Mouse (Mus musculus) heart, postnatal 36 days (tissue): Measurements from ENCODE around the gene Lyrm1. TPM values are rescaled to one million over a fixed set of nuclear protein-coding genes. Genes with fewer than 3 reads are reported as not detected.
A peak's percentile ranks its signal among the peaks of the same experiment; 100 is the strongest.

ENCODE experiments used
- DNase-seq, 2 experiments: peaks; one replicate each; pipeline ENCODE4 v3.0.0; 2021 to 2022
- intact Hi-C: fragments of 180-260 bp; cut with DNase I; formaldehyde crosslinking; loops from one replicate; pipeline ENCODE4 v1.15.1; 2025
- total RNA-seq, 2 experiments: library from RNA; stranded (reverse); gene quantifications; 2 replicates each; pipeline ENCODE4 v1.2.3; 2021

Gene Lyrm1
- total RNA-seq, 2 experiments from 2014 or later, result 7.9 to 9.0 TPM

DNA sequence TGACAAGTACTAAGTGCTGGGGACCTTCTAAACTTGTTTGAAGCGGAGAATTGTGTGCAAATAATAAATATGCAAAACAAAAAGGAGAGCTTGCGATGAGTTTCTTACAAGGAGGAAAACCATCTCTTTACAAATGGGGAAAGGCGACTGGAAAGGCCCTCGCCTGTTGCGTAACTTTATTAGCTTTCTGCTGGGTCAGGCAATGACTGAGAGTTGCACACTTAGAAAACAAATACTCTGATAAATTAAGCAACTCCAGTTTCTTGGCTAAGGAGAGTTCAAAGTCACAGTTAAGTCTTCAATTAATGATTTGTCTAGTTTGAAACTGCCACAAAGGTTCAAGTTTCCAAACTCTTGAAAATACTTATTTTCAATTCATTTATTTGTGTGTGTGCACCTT lies 15.3 kb upstream of the Lyrm1 start:
- no peak for DNase-seq
- intact Hi-C loops, result no loop called here

DNA sequence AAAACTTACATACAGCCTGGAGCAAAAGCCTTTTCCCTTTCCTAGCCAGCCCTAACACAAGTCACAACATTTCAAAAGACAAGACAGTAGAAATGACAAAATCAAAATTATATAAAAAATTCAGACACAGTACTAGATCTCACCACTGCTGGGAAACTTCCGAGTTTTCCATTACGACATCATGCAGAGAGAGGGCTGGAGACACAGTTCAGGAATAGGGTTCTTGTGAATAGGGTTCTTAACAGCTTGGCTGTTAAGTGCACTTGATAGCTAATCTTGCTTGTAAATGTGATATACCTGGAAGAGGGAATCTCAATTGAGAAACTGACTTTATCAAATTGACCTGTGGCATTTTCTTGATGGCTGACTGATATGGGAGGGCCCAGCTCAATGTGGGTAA lies 14.4 kb upstream of the Lyrm1 start:
- DNase-seq, result no peak
- intact Hi-C loops, result no loop called here

DNA sequence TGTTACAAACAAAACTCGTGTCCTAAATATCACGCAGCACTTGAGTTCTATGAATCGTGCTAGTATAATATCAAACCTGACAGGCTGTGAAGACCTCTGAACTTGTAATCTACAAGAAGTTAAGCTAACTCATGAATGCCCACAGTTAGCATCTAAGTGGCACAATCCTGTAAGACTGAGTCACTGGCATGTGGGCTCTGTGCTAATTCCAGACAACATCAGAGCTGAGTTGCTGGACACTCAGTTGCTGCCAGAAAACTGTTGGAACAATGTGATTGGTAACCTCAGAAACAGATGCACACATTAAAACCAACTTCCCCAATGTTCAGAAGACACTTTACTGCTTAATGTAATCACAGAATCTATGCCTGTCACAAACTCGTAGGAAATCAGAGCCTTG lies 7.8 kb upstream of the Lyrm1 start:
- intact Hi-C loops, result no loop called here
- DNase-seq, result no peak

DNA sequence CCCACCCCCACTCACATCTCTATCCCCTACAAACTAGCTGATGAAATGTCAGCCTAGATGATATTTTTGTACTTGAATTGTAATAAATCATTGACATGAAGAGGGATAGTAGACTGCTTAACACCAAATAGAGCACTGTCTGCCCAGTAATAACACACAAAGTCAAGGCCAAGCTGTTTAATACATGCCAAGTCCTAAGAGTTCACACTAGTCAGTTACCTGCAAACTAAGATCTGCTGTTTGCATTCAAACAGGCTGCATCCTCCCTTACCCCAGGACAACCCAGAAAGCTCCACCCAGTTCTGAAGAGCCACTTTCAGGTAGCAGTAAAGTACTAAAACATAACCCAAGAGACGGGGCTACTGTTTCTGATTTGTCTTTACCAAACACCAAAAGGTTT lies 3.5 kb upstream of the Lyrm1 start:
- intact Hi-C loops, result loop anchor here (2.0 to 5.0 kb wide), 3 partner anchors 31 to 170 kb away; partner anchors contain the start of gene Thumpd1
- no peak for DNase-seq

DNA sequence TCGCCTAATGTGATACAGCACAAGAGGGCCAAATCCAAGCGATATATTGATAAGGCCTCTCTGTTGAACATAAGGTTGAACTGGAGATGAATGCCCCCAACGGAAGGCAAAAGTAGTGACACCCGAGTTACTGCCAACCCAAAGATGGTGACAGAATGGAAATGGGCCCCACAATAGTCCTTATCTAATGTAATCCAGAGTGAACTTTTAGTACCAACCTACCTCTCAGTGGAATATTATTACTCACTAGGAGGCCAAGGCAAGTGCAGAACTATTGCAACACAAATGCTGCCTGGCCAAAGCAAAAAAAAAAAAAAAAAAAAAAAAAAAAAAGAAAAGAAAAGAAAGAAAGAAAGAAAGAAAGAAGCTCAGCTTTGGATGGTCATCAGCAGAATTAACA lies 2.9 kb upstream of the Lyrm1 start:
- intact Hi-C loops, result loop anchor here (2.0 to 5.0 kb wide), 3 partner anchors 32 to 170 kb away; partner anchors contain the start of gene Thumpd1
- no peak for DNase-seq

DNA sequence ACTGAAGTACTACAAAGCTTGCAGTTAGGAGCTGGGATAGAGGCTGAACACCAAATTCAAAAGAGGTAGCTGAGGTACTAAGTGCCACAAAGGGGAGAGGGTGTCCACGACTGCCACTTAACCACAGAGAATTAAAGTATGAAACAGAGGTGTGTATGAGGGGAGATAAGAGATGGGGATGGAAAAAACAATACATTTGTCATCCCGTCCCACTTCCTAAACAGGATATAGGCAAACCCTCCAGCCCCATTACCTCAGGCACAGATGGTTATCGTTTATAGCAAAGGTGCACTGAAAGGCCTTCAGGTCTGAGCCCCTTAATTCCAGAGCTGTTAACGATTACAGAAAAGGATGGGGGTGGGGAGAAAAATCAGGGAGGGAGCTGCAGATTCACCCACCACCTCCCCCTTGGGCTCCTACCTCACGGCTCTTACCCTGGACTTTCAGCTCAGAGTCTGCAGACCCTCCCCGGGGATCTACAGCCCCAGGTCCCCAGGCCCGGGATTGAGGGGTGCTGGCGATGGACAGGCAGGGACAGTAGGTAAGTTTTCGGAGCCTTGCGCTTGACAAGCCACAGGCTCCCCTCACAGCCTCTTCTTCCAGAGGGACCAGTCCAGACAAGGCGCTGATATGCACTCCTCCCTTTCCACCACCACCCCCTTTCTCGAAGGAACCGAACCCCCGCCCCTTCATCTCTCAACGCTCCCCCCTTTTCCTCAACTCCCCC lies 680 bp upstream of the Lyrm1 start:
- intact Hi-C loops, result loop anchor here (5.0 kb wide), 2 partner anchors 103 to 173 kb away; partner anchors contain the start of genes Eri2, Rexo5 and Thumpd1
- no peak for DNase-seq

DNA sequence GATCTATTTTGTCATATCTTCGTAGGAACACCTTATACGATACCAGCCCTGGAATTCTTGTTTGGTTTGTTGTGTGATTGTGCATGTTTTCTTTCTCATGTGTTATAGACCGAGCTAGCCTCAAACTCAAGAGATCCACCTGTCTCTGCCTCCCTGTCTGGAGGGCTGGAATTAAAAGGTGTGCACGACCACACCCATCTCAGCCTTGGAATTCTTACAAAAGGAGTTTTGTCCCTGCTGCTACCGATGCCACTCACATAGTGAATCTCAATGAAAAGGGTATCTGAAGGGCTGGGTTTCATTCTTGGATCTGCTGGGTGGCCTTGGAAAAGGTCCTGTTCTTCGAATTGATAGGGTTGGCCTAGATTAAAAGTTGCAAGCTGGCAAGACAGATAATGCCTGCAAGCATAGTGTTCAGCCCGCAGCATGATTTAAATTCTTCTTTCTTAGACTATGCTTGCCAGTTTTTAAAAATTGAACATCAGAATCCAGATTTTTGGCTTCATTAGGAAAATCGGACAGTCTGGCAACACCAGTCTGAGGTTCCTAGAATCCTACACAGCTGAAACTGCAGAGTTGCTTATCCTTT lies 2.0 kb downstream of the Lyrm1 start:
- intact Hi-C loops, result loop anchor here (5.0 kb wide), 1 partner anchor 105 kb away; the partner anchor contains the start of genes Eri2 and Rexo5
- DNase-seq, result no peak

DNA sequence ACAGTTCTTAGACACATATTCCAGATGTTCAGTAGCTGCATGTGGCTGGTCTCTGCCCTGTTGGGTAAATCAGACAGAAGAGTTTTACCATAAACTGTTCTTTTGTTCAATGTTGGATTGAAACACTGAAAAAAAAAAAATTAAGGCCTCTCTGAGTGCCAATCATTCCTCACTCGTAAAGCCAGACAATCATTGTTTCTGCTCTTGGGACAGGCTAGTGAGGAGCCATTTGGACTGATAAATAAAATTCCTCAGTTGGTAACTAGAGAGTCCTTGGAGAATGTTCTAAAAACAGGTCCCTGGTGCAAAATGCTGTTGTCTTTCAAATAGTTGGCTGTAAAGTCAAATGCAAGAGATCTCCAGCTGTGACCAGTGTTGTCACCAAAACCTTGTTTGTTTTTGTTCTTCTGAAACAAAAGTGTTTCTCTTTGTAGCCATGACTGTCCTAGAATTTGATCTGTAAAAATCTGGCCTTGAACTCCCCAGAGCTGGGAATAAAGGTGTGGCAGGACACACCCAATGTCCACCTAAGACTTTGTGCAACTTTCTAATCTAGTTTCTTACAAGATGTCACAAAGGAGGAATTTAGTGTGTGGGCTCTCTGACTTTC lies 2.7 kb downstream of the Lyrm1 start:
- DNase-seq, result no peak

DNA sequence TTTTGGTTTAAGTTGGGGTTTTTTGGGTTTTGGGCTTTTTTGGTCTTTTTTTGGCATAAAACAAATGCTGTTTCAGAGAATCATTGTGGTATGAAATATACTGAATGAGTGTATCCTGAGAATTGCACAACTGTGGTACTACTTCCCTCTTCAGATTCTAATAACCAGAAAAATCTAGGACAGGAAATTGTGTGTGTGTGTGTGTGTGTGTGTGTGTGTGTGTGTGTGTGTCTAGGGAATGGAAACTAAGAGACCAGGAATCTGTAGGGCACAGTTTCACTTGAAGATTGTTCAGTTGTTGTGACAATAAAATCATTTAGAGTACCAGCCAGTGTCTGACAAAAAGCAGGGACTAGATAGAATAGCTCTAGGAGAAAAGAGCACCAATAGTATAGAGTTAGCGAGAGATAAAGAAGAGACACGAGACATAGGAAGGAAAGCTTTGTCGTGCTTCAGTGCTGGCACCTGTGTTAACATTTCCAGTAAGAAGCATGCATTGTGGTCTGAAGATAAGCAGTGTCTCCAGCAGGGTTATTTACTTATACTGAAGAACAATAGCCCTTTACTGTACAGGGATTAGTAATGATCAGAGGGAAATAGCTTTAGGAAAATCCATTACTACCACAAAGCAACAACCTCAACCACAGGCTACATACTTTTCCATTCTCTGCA lies 3.9 kb downstream of the Lyrm1 start:
- intact Hi-C loops, result loop anchor here (5.0 kb wide), 1 partner anchor 107 kb away; the partner anchor contains the start of genes Eri2 and Rexo5
- DNase-seq, result no peak

More for the DNA sequence above, 2.7 kb downstream of the Lyrm1 start:
- intact Hi-C loops, result loop anchor here (5.0 kb wide), 1 partner anchor 106 kb away; the partner anchor contains the start of genes Eri2 and Rexo5

DNA sequence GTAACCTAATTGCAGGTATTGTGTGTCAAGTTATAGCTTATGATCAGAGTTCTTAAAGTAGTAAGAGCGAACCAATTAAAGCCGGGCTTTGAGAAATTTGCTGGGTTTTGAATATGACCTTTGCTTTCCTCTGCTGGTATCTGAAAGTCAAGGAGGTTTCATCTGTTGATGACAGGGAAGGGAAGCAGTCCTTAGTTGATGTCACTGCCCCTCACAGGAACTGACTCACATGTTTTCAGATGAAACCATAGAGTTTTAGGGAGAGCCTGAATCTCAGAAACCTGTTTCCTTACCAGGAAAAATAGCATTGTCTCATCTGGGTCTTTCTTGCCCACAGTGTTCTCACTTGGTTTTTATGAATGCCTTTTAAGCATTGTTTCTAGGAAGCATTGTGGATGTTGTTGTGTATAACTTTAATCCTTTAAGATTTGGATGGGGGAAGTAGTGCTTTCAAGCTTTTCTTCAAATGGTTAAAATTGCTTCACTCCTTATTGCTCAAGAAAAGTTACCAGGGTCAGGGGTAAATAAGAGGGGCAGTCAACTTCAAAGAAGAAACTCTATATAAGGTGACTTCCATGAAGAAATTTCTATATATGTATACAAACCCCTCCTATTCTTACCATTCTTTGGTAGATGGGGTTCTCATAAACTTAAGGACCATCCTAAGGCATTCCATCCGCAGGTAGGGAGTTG lies 11.0 kb downstream of the Lyrm1 start:
- no peak for DNase-seq
- intact Hi-C loops, result no loop called here

DNA sequence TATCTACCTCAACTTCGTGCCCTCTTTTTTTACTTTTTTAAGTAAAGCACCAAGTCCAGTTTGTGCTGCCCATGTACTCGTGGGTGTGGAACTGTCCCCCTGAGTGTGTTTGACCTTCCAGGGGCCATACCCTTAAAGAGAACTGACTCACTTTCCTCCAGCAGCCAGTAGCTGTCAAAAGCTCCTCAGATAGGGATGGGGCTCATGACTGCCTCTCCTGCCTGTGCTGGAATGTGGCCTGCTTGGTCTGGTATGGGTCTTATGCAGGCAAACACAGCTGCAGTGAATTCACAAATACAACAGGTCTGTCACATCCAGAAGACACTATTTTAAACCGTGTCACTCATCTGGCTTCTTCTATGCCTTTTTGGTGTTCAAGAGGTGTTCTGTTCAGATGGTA lies 16.1 kb downstream of the Lyrm1 start:
- DNase-seq, result no peak
- intact Hi-C loops, result no loop called here

DNA sequence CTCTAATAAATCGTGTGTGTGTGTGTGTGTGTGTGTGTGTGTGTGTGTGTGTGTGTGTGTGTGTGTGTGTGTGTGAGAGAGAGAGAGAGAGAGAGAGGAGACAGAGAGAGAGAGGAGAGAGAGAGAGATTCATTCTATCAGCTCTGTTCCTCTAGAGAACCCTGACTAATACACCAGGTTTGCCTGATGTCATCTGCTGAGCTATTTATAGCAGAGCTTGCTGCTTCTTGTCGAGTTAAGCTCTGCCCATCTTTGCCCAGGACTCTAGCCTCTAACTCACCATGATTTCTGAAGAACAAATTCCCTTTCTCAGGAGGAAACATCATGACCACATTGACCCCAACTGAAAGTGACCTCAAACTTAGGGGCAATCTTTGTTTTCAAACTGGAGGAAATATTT lies 24.8 kb downstream of the Lyrm1 start:
- intact Hi-C loops, result no loop called here
- DNase-seq, result no peak

DNA sequence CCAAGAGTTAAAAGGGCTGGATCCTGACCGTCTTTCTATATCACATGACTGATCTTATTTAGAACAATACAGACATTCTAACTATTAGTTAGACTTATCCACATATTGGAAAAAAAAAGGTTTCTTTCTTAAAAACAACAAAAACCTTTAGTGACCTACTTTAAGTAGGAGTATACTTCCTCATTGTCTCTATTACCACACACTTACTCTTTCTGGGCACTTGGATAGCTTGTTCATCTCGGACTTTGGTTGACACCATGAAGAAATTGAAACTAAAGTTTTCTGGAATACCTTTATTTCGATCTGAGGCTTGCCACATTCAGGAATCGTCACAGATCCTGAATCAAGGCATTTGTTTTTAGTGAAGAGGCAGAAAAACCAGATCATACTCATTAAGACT lies 25.4 kb downstream of the Lyrm1 start:
- no peak for DNase-seq
- intact Hi-C loops, result no loop called here

DNA sequence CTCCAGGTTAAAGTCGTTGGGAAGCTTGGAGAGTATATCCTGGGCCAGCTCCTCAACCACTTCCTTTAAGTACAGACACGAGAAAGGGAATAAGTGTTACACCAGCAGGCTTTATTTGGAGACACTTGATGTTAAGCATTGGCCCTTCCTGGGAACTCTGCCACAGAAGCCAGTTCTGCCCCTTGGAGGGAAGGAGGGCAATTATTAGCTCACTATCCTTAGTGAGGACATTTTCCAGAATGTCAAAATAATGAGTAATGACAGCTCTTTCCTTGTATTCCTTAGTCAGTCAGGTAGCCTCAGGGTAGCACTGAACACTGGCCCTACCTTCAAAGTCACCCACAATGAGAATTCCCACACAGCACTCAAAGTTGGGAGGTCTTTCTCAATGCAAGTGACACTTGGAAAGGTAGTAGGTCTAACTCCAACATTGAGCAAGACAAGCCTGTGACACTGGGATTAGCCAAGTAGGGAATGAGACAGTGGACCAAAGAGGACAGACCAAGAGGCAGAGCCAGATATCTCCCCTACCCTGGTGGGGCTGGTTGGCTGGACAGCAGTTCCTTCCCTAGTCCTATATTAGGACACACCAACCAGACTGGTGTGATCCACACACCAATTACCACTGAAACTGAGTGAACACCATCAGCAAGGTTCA lies 33.3 kb downstream of the Lyrm1 start:
- intact Hi-C loops, result no loop called here

DNA sequence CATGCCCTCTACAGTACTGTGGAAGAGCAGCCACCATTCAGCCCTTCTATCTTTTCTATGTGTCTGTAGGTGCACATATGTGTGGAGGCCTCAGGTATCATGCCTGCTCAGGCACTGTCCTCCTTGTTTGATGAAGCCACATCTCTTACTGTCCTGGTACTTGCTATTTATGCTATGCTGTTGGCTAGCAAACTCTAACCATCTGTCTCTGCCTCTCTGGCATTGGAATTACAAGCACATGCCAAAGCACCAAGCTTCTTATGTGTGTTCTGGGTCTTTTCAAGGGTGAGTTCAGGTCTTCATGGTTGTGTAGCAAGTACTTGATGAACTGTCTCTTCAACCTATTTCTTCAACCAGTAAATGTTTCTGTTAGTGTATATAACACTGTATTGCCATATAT lies 40.7 kb downstream of the Lyrm1 start:
- DNase-seq, result no peak
- intact Hi-C loops, result no loop called here

More for the DNA sequence above, 33.3 kb downstream of the Lyrm1 start:
- no peak for DNase-seq

DNA sequence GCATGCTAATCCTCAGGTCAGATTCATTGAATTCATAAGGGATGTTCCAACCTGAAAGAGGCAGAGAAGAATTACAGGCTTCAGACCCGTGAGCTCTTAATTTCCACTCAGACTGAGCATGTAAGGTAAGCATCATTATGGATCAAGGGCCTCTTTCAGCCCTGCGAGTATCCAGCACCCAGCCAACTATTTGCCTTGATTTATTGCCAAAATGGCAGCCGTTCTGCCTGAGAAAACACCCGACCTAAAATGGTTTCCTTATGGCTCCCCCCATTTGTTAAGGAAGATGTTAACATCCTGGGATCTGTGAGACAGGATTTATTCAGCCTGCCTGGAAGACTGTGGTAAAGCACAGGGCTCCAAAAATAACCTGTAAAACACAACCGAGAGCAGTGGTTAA lies 41.4 kb downstream of the Lyrm1 start:
- DNase-seq, result no peak
- intact Hi-C loops, result no loop called here

DNA sequence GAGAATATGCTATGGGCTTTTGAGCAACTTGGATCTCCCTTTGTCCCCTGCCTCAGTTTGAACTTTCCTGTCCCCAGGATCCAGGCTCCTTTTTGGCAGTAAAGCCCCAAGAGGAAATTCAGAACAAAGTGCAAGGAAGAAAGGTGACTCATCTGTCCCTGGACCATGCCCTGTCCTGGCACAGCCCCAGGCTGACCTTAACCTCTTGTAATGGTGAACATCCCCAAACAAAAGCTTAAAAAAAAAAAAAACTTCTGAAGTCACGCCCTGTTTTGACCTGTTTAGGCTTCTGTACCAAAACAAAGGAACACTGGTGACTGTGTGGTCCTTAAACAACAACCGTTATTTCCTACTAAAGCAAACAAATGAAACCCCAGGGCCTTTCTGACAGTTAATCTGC lies 45.9 kb downstream of the Lyrm1 start:
- DNase-seq, result peak; percentile 54 to 64
- intact Hi-C loops, result no loop called here

DNA sequence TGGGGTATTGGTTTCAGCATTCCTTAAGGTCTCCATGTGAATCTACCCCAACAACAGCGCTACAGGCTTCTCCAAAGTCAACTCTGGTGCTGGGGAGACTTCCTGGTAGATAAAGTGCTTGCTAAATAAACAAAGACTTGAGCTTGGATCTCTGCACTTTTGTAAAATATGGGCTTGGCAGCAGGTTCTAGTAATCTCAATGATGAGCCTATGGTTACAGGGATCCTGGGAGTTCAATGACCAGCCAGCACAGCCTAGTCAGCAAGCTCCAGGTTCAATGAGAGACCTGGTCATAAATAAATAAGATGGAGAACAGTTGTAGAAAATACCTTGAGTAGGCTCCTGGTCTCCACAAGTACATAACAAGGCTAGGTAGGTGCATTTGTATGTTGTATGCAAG lies 58.4 kb downstream of the Lyrm1 start:
- intact Hi-C loops, result no loop called here
- no peak for DNase-seq

DNA sequence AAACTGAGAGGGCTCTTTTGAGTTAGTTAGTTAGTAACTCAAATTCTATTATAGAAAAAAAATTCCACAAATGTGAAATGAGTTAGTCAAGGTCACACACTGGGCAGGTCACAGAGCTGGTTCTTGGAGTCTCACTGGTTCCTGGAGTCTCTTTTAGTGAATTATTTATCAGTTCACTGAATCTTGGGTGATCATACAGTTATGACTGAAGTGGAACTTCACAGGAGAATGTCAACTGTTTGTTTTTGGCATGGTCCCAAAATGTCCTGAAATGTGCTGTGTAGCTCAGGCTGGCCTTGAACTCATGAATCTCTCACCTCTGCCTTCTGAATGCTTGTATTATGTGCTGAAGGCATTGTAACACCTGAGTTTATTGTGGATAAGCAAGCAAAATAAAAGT lies 61.8 kb downstream of the Lyrm1 start:
- intact Hi-C loops, result no loop called here
- no peak for DNase-seq

DNA sequence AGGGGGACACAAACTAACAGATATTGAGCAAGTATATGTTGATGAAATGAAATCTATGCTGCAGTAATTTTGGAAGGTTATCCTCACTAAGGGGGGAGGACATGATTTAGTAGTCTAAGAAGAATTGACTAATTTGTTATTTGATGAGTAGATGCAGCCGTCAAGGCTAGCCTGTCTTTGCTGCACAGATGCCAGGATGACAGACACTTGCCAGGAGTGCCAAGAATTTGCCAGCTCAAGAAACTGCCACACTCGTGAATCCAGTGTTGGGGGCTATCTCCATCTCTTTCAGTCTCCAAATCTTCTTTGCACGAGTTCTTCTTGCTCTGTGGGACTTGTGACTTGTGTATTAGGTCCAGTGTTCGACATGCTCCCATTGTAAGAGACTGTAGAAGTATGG lies 63.4 kb downstream of the Lyrm1 start:
- no peak for DNase-seq
- intact Hi-C loops, result no loop called here
